Mouse (Mus musculus): Measurements from ENCODE around the gene Mark2. TPM values are rescaled to one million over a fixed set of nuclear protein-coding genes. Genes with fewer than 3 reads are reported as not detected.

Gene Mark2
- total RNA-seq, 2 experiments from 2014 or later, result 123 to 139 TPM

Other genes with a start within 250 kb of the Mark2 start
- 10 to 100 TPM; 40.9 to 42.8 TPM for gene Flrt1, start 236.1 kb downstream of the Mark2 start, total RNA-seq (2021)
- gene Otub1, start 135.5 kb downstream of the Mark2 start, total RNA-seq (2021), result 100 to 1,000 TPM; 274 to 284 TPM
- 1,000 to 10,000 TPM in 1 of 2 experiments, 100 to 1,000 TPM in 1; 906 to 1,040 TPM for gene Cox8a, start 124.2 kb downstream of the Mark2 start, total RNA-seq (2021)
- gene Naa40, start 100.7 kb downstream of the Mark2 start, total RNA-seq (2021), result 10 to 100 TPM; 27.7 to 29.8 TPM
- 10 to 100 TPM; 17.6 to 17.7 TPM for gene Rcor2, start 74.5 kb downstream of the Mark2 start, total RNA-seq (2021)
- 10 to 100 TPM; 29.1 to 30.8 TPM for gene Spindoc, start 41.1 kb upstream of the Mark2 start, total RNA-seq (2021)
- 10 to 100 TPM; 29.5 to 31.1 TPM for gene 2700081O15Rik, start 75.8 kb upstream of the Mark2 start, total RNA-seq (2021)
- gene Rtn3, start 141.4 kb upstream of the Mark2 start, total RNA-seq (2021), result 100 to 1,000 TPM; 828 to 858 TPM
- gene Atl3, start 152.2 kb upstream of the Mark2 start, total RNA-seq (2021), result 10 to 100 TPM; 22.2 to 23.5 TPM
- gene Pla2g16, start 215.6 kb upstream of the Mark2 start, total RNA-seq (2021), result 10 to 100 TPM; 33.2 to 40.7 TPM

All from left cerebral cortex, adult 18-20 months (tissue).